Mouse (Mus musculus) kidney, postnatal 0 days (tissue): ENCODE measurements around the gene Rnf186. TPM values are rescaled to one million over a fixed set of nuclear protein-coding genes. Genes with fewer than 3 reads are reported as not detected.

ENCODE experiments used
- ATAC-seq: fragments of 200-750 bp; cut with Nextera tagmentation; replicated peaks from 2 replicates; pipeline ENCODE4 v1.8.0; 2017; ENCODE audit warnings: low read depth, moderate number of reproducible peaks, moderate TSS enrichment, moderate library complexity; ENCODE audit not compliant: low FRiP score
- DNase-seq: peaks from one replicate; pipeline ENCODE4 v3.0.0-alpha.2; 2016; ENCODE audit warnings: low spot score
- H3K27ac ChIP-seq: fragments of 300-500 bp; sonication (generic); 2 replicates; pipeline ENCODE4 v1.5.1; 2014; ENCODE audit warnings: mild to moderate bottlenecking
- H3K27me3 ChIP-seq: fragments of 300-500 bp; sonication (generic); 2 replicates; pipeline ENCODE4 v1.6.1; 2014; ENCODE audit warnings: low read length, mixed read lengths; ENCODE audit not compliant: insufficient read depth
- H3K36me3 ChIP-seq: fragments of 300-500 bp; sonication (generic); 2 replicates; pipeline ENCODE4 v1.6.1; 2014; ENCODE audit warnings: low read length, mixed read lengths; ENCODE audit not compliant: insufficient read depth
- H3K4me1 ChIP-seq: fragments of 300-500 bp; sonication (generic); replicated peaks from 2 replicates; pipeline ENCODE4 v1.6.1; 2014; ENCODE audit warnings: antibody characterized with exemption, low read length, mixed read lengths; ENCODE audit not compliant: insufficient read depth
- H3K4me2 ChIP-seq: fragments of 300-500 bp; sonication (generic); 2 replicates; pipeline ENCODE4 v1.6.1; 2014; ENCODE audit warnings: mild to moderate bottlenecking, low read length, moderate library complexity, mixed read lengths
- H3K4me3 ChIP-seq: fragments of 300-500 bp; sonication (generic); replicated peaks from 2 replicates; pipeline ENCODE4 v1.5.1; 2014; ENCODE audit warnings: low read depth, low read length
- H3K9ac ChIP-seq: fragments of 300-500 bp; sonication (generic); 2 replicates; pipeline ENCODE4 v1.6.1; 2014; ENCODE audit warnings: low read depth, low read length
- H3K9me3 ChIP-seq: fragments of 300-500 bp; sonication (generic); replicated peaks from 2 replicates; pipeline ENCODE4 v1.6.1; 2016; ENCODE audit warnings: low read length, inconsistent platforms, mixed read lengths
- CTCF ChIP-seq: IDR thresholded peaks from 2 replicates; pipeline ENCODE4 v1.5.1; 2016; ENCODE audit warnings: antibody characterized with exemption, low read depth, mild to moderate bottlenecking, moderate library complexity
- WGBS: fragments of 180-500 bp; shearing (Covaris S2); extraction: QIAGEN DNeasy Blood & Tissue Kit; methylation state at CpG from one replicate; pipeline ENCODE4 v1.1.7; 2014; 5-methylcytosine and 5-hydroxymethylcytosine counted together
- polyA plus RNA-seq: library from polyadenylated mRNA; unstranded; fragments of >200 nt; fragmentation: Nextera tagmentation; extraction: Ambion mirVana; gene quantifications from 2 replicates; pipeline ENCODE4 v1.2.1, GENCODE M21; 2015

The Rnf186 gene
- polyA plus RNA-seq, 1 experiment from 2014 or later = 17.7 TPM

DNA sequence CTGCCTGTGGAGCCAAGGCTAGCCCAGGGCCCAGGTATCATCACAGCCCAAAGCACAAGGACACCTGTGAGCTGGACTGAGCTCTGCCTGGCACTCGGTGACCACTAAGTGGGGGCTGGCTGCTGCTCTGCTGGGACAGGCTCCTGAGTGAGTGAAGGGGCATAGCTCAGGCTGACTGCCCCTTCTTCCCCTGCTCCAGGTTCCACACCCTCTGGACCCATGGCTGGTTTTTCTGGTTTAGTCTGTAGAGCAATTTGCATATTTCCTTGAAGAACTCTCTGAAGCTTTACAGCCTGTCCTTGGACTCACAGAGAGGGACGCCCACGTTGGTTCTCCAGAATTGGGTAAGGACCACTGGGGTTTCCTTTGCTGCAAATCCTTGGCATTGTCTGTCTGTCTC is 16.5 kb downstream of the Rnf186 start:
- H3K36me3 ChIP-seq = no peaks in the 10 kb centered on the region
- no peak overlapping the region for H3K4me3 ChIP-seq
- DNase-seq (no peak), ATAC-seq (0 out of 2 replicates have a peak, but pooled peaks have one; percentile 34)
- 63% methylated on average over 3 of the region's 3 CpGs for WGBS
- H3K27ac ChIP-seq = no peak overlapping the region
- TF ChIP-seq CTCF = no peak
- no peak overlapping the region for H3K9ac ChIP-seq
- H3K9me3 ChIP-seq = no peaks in the 10 kb centered on the region
- H3K27me3 ChIP-seq = no peaks in the 10 kb centered on the region
- H3K4me2 ChIP-seq = no peak overlapping the region
- H3K4me1 ChIP-seq = no peaks in the 10 kb centered on the region

DNA sequence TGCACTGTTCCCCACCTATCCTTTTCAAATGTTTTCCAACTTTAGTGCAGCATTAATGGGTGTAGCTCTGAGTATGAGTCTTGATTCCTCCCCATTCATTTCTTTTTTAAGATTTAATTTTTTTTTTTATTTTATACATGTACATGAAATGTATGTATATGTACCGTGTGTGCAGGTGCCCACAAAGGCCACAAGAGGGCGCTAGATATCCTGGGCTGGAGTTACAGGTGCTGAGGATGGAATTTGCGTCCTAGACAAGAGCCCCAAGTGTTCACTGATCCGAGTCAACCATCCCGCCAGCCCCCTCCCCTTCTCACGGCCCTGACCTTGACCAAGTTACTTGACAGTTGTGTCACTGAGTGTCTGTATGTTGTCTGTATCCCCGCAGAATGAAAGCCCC is 17.8 kb downstream of the Rnf186 start:
- ATAC-seq (no peak), DNase-seq (no peak)
- no peaks in the 10 kb centered on the region for H3K4me1 ChIP-seq
- H3K9me3 ChIP-seq = no peaks in the 10 kb centered on the region
- no peak overlapping the region for H3K27ac ChIP-seq
- no peak overlapping the region for H3K4me2 ChIP-seq
- 73% methylated on average over 7 of the region's 7 CpGs for WGBS
- no peaks in the 10 kb centered on the region for H3K36me3 ChIP-seq
- no peak overlapping the region for H3K9ac ChIP-seq
- TF ChIP-seq CTCF = peak; percentile 47; the same call in 1 of the 2 replicates
- no peak overlapping the region for H3K4me3 ChIP-seq
- H3K27me3 ChIP-seq = no peaks in the 10 kb centered on the region

DNA sequence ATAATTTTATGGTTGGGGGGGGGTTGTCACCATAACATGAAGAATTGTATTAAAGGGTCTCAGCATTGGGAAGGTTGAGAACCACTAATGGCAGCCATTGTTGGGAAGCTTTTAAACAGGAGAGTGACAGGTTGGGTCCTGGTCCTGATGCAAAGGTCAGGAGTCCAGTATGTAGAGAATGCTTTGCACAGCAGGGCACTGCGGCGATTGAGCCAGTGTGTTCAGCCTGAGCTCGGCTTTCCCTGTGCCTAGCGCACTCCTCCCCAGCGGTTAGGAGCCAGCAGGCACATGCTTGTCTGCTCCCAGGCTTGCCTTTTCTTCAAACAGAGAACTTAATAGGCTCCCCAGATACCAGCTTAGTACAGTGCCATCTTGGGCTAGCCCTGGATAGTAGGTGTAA is 19.4 kb downstream of the Rnf186 start:
- no peak for TF ChIP-seq CTCF
- ATAC-seq = peak; percentile 74
- Histone ChIP-seq H3K9me3 (no peaks in the 10 kb centered on the region), H3K9ac (no peak overlapping the region), H3K27ac (no peak overlapping the region), H3K4me2 (no peak overlapping the region), H3K36me3 (no peaks in the 10 kb centered on the region), H3K4me1 (no peaks in the 10 kb centered on the region), H3K4me3 (no peak overlapping the region), H3K27me3 (no peaks in the 10 kb centered on the region)
- DNase-seq = no peak
- 62% methylated on average over 5 of the region's 5 CpGs for WGBS

DNA sequence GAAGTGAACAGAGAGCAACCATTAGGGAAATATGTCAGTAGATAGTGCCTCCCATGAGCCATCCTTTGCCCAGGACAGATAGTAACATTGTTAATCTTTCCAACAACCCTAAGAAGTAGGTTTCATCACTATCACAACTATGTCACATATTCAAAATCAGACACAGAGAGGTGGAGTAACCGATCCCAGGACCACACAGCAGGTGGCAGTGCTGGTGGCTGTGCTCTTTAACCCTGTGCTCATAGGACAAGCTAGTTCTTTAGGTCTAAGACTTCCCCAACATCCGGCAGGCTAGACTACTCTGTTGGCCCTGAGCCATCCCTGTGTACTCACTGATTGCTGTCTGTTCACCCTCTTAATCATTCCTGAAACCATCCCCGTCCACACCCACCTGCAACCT is 27.5 kb downstream of the Rnf186 start:
- TF ChIP-seq CTCF = no peak
- Histone ChIP-seq H3K36me3 (no peaks in the 10 kb centered on the region), H3K27me3 (no peaks in the 10 kb centered on the region), H3K9me3 (no peaks in the 10 kb centered on the region), H3K4me2 (no peak overlapping the region), H3K4me3 (no peak overlapping the region), H3K4me1 (no peaks in the 10 kb centered on the region), H3K27ac (no peak overlapping the region), H3K9ac (no peak overlapping the region)
- DNase-seq (no peak), ATAC-seq (no peak)
- WGBS = 72% methylated on average over 3 of the region's 3 CpGs

DNA sequence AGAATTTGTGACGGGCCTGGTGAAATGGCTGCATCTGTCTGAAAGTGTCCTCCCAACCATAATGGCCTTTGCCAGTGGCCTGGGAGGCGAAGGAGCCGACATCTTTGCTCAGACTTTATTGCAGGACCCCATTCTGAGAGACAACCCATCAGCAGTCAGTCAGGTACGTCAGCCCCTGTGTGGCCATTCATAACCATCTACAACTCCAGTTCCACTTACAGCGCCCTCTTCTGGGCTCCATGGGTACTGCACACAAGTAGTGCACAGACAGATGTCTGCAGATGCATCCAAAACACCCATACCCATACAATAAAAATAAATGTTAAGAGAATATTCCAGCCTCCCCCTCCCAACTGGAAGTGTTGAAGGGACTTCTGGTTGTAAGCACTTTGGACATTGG is 29.5 kb downstream of the Rnf186 start:
- no peak overlapping the region for H3K4me2 ChIP-seq
- no peak overlapping the region for H3K4me3 ChIP-seq
- H3K27me3 ChIP-seq = no peaks in the 10 kb centered on the region
- peak; percentile 62 for TF ChIP-seq CTCF
- 74% methylated on average over 5 of the region's 5 CpGs for WGBS
- H3K9me3 ChIP-seq = no peaks in the 10 kb centered on the region
- no peaks in the 10 kb centered on the region for H3K4me1 ChIP-seq
- no peak overlapping the region for H3K27ac ChIP-seq
- H3K9ac ChIP-seq = no peak overlapping the region
- H3K36me3 ChIP-seq = no peaks in the 10 kb centered on the region
- ATAC-seq (no peak), DNase-seq (no peak)

DNA sequence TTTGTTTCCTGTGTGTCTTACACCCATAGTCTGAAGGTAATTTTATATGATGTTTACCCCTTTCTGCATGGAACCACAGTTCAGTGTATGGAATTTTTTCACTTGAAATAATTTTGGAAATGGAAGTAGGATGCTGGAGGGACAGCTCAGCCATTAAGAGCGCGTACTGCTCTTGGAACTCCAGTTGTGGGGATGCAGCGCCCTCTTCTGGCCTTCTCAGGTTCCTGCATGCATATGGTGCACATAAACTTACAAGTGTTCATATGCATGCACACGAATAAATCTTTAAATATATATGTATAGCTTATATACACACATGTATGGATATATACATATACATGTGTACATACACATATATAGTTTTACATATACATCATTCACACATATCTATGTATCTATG is 30.2 kb downstream of the Rnf186 start:
- peak; percentile 56 for TF ChIP-seq CTCF
- Histone ChIP-seq H3K36me3 (no peaks in the 10 kb centered on the region), H3K9me3 (no peaks in the 10 kb centered on the region), H3K4me1 (no peaks in the 10 kb centered on the region), H3K27ac (no peak overlapping the region), H3K27me3 (no peaks in the 10 kb centered on the region), H3K9ac (no peak overlapping the region), H3K4me2 (no peak overlapping the region), H3K4me3 (no peak overlapping the region)
- 91% methylated on average over 4 of the region's 4 CpGs for WGBS
- no peak for DNase-seq
- no peak for ATAC-seq

DNA sequence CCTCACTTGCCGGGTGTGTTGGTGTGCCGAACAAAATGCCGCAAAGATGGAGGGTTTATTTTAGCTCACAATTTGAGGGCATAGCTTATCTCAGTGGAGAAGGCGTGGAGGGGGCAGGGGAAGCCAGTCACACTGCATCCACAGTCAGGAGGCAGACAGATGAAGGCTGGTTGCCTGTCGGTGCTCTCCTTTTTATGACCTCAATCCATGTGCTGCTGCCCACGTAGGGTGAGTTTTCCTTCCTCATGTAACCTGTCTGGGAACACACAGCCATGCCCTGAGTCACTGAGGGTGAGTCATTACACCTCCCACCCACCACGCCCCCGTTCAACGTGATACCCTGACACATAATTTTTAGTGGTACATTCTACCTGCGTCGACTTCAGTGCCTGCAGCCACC is 31.7 kb downstream of the Rnf186 start:
- no peak overlapping the region for H3K4me3 ChIP-seq
- no peaks in the 10 kb centered on the region for H3K9me3 ChIP-seq
- H3K4me1 ChIP-seq = no peaks in the 10 kb centered on the region
- no peak for ATAC-seq
- TF ChIP-seq CTCF = no peak
- no peak for DNase-seq
- 60% methylated on average over 11 of the region's 11 CpGs for WGBS
- no peaks in the 10 kb centered on the region for H3K27me3 ChIP-seq
- no peak overlapping the region for H3K9ac ChIP-seq
- no peak overlapping the region for H3K4me2 ChIP-seq
- no peaks in the 10 kb centered on the region for H3K36me3 ChIP-seq
- no peak overlapping the region for H3K27ac ChIP-seq
